Mouse (Mus musculus): Measurements from ENCODE around the gene Larp1. TPM values are rescaled to one million over a fixed set of nuclear protein-coding genes. Genes with fewer than 3 reads are reported as not detected.

Gene Larp1
- polyA plus RNA-seq, 1 experiment from 2014 or later, result 19.0 TPM

DNA sequence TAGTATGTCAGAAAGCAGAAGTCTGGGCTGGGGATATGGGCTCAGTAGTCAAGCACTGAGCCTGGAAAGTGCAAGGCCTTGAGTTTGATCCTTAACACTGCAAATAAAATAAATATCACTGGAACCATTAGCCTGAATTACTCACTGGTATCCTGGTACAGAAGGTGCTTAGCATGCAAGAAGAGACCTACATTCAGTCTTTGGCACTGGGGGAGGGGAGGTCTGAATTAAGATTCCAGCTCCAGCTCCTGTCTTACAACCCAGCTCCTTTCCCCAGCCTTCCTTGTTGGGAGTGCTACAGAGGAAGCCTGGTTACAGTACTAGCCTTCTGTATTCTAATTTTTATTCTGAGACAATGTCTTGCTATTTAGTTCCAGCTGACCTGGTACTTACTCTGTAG lies 3.8 kb upstream of the Larp1 start:
- no peak overlapping the region for H3K4me3 ChIP-seq
- no peak overlapping the region for H3K27ac ChIP-seq
- ATAC-seq (ENCODE audit: borderline replicate concordance, extremely low read depth, low FRiP score, low TSS enrichment), result no peak
- peaks cover 3% of the 10 kb centered on the region; the same call in 1 of the 2 replicates for H3K4me1 ChIP-seq
- no peak overlapping the region for H3K4me2 ChIP-seq
- H3K36me3 ChIP-seq, result no peaks in the 10 kb centered on the region
- H3K9me3 ChIP-seq, result no peaks in the 10 kb centered on the region
- no peaks in the 10 kb centered on the region for H3K27me3 ChIP-seq
- H3K9ac ChIP-seq, result no peak overlapping the region

DNA sequence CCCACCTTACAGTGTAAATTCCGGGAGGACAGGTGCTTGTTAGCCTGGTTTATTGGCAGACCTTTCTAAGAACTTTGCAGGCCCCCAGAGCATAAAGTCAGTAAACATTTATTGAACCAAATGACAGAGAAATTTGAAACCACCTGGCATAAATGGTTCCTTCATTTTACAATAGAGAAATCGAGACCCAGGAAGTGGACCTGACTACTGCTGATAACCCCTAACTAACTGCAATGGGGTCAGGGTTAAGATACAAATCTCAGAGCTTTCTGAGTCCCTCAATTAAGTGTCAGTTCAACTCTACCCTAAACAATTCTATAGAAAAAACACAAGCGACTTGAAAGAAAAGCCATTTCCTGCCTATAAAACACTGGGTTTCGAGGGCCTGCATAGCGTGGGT lies 851 bp upstream of the Larp1 start:
- peak overlapping the region; percentile 98 for H3K4me3 ChIP-seq
- H3K9ac ChIP-seq, result peak overlapping the region; percentile 55
- H3K4me1 ChIP-seq, result peaks cover 18% of the 10 kb centered on the region
- no peaks in the 10 kb centered on the region for H3K27me3 ChIP-seq
- WGBS, result 10% methylated on average over 5 of the region's 5 CpGs
- peak overlapping the region; percentile 93 for H3K4me2 ChIP-seq
- H3K9me3 ChIP-seq, result no peaks in the 10 kb centered on the region
- peak overlapping the region; percentile 70 for H3K27ac ChIP-seq
- H3K36me3 ChIP-seq, result no peaks in the 10 kb centered on the region
- no peak for ATAC-seq (ENCODE audit: borderline replicate concordance, extremely low read depth, low FRiP score, low TSS enrichment)

- Histone ChIP-seq H3K4me1 (peaks cover 18% of the 10 kb centered on the region), H3K9me3 (no peaks in the 10 kb centered on the region), H3K4me3 (peak overlapping the region; percentile 98), H3K9ac (peak overlapping the region; percentile 94), H3K4me2 (peak overlapping the region; percentile 93), H3K36me3 (no peaks in the 10 kb centered on the region), H3K27me3 (no peaks in the 10 kb centered on the region), H3K27ac (peak overlapping the region; percentile 90)
- peak; percentile 91 for ATAC-seq (ENCODE audit: borderline replicate concordance, extremely low read depth, low FRiP score, low TSS enrichment)
- WGBS, result 1% methylated on average over 51 of the region's 74 CpGs
Measured at GRCm38 (mm10) chr11:58008437-58009050, 320 bp upstream of the Larp1 start.

GRCm38 (mm10) chr11:58009516-58010141 lies 765 bp downstream of the Larp1 start:
- peak overlapping the region; percentile 73 for H3K4me2 ChIP-seq
- peak overlapping the region; percentile 90 for H3K27ac ChIP-seq
- H3K4me3 ChIP-seq, result peak overlapping the region; percentile 98
- H3K36me3 ChIP-seq, result no peaks in the 10 kb centered on the region
- peak; percentile 74 for ATAC-seq (ENCODE audit: borderline replicate concordance, extremely low read depth, low FRiP score, low TSS enrichment)
- peaks cover 25% of the 10 kb centered on the region for H3K4me1 ChIP-seq
- no peaks in the 10 kb centered on the region for H3K9me3 ChIP-seq
- WGBS, result under 1% methylated on average over 77 of the region's 78 CpGs
- H3K27me3 ChIP-seq, result no peaks in the 10 kb centered on the region
- H3K9ac ChIP-seq, result peak overlapping the region; percentile 94

GRCm38 (mm10) chr11:58010226-58010781 lies 1.4 kb downstream of the Larp1 start:
- peak overlapping the region; percentile 94 for H3K9ac ChIP-seq
- no peaks in the 10 kb centered on the region for H3K36me3 ChIP-seq
- ATAC-seq (ENCODE audit: borderline replicate concordance, extremely low read depth, low FRiP score, low TSS enrichment), result no peak
- H3K4me3 ChIP-seq, result peak overlapping the region; percentile 98
- H3K27me3 ChIP-seq, result no peaks in the 10 kb centered on the region
- 2% methylated on average over 16 of the region's 16 CpGs for WGBS
- peaks cover 27% of the 10 kb centered on the region for H3K4me1 ChIP-seq
- peak overlapping the region; percentile 90 for H3K27ac ChIP-seq
- H3K9me3 ChIP-seq, result no peaks in the 10 kb centered on the region
- peak overlapping the region; percentile 73 for H3K4me2 ChIP-seq

DNA sequence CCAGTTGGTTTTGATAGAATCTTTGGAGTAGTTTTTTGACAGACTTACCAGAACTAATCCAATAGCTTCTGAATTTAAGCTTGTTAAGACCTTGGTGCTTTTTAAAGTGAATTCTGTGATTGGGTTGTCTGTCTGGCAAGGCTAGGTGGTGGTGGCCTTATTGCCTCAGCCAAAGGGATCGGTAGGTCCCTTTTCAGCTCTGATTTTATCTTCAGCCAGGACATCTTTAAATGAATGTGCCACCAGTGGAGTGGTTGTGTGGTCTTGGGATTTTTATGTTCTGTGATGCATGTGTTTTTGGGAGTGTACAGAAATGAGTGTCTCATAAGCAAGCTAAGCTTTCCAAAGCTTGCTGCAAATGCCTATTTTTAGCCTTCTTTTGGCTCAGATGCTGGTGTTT lies 2.1 kb downstream of the Larp1 start:
- Histone ChIP-seq H3K27ac (no peak overlapping the region; the same call in 1 of the 2 replicates), H3K36me3 (no peaks in the 10 kb centered on the region), H3K27me3 (no peaks in the 10 kb centered on the region), H3K4me2 (peak overlapping the region; percentile 73), H3K9me3 (no peaks in the 10 kb centered on the region), H3K4me1 (peaks cover 31% of the 10 kb centered on the region), H3K4me3 (peak overlapping the region; percentile 98), H3K9ac (peak overlapping the region; percentile 94; the same call in 1 of the 2 replicates)
- ATAC-seq (ENCODE audit: borderline replicate concordance, extremely low read depth, low FRiP score, low TSS enrichment), result no peak
- WGBS, result 10% methylated on average over 1 of the region's 1 CpGs

DNA sequence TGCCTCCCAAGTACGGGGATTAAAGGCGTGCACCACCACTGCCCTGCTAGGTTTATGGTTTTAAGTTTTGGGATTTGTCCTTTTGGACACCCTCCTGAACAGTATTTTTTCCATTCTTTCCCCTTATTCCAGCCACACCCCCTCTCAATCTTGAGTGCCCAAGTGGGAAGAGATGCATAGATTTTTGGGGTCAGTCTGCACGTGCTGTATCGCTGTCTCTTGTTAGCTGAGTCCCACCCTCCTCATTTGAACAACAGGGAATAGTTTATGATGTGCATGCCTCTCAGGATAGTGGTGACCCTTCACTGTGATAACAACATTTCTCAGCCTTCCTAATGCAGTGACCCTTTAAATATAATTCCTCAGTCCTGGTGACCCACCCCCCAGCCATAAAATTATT lies 2.9 kb downstream of the Larp1 start:
- no peak overlapping the region for H3K9ac ChIP-seq
- H3K36me3 ChIP-seq, result no peaks in the 10 kb centered on the region
- H3K9me3 ChIP-seq, result no peaks in the 10 kb centered on the region
- H3K27ac ChIP-seq, result no peak overlapping the region
- no peaks in the 10 kb centered on the region for H3K27me3 ChIP-seq
- WGBS, result 68% methylated on average over 4 of the region's 4 CpGs
- ATAC-seq (ENCODE audit: borderline replicate concordance, extremely low read depth, low FRiP score, low TSS enrichment), result no peak
- no peak overlapping the region for H3K4me3 ChIP-seq
- peaks cover 40% of the 10 kb centered on the region for H3K4me1 ChIP-seq
- H3K4me2 ChIP-seq, result peak overlapping the region; percentile 3; the same call in 1 of the 2 replicates

DNA sequence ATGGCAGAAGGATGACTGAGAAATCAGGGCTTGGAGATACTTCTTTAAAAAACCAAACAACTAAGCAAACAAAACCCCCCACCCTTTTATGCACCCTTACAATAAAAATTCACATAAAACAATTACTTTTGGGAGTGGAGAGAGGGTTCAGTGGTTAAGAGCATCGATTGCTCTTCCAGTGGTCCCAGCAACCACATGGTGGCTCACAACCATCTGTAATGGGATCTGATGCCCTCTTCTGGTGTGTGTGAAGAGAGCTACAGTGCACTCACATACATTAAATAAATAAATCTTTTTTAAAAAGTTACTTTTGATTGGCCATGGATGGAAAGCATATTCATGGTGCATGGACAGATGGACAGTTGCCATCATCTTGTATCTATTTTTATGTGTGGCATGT lies 3.8 kb downstream of the Larp1 start:
- ATAC-seq (ENCODE audit: borderline replicate concordance, extremely low read depth, low FRiP score, low TSS enrichment), result no peak
- Histone ChIP-seq H3K36me3 (no peaks in the 10 kb centered on the region), H3K27ac (no peak overlapping the region), H3K4me1 (peaks cover 49% of the 10 kb centered on the region), H3K9ac (no peak overlapping the region), H3K9me3 (no peaks in the 10 kb centered on the region), H3K4me3 (no peak overlapping the region), H3K4me2 (no peak overlapping the region), H3K27me3 (no peaks in the 10 kb centered on the region)
- 87% methylated on average over 1 of the region's 1 CpGs for WGBS

GRCm38 (mm10) chr11:58013100-58013499 lies 4.2 kb downstream of the Larp1 start:
- no peaks in the 10 kb centered on the region for H3K27me3 ChIP-seq
- no peak overlapping the region for H3K4me3 ChIP-seq
- peaks cover 53% of the 10 kb centered on the region for H3K4me1 ChIP-seq
- no peak overlapping the region for H3K27ac ChIP-seq
- no peak overlapping the region for H3K9ac ChIP-seq
- no peaks in the 10 kb centered on the region for H3K9me3 ChIP-seq
- H3K36me3 ChIP-seq, result no peaks in the 10 kb centered on the region
- no peak for ATAC-seq (ENCODE audit: borderline replicate concordance, extremely low read depth, low FRiP score, low TSS enrichment)
- H3K4me2 ChIP-seq, result no peak overlapping the region

DNA sequence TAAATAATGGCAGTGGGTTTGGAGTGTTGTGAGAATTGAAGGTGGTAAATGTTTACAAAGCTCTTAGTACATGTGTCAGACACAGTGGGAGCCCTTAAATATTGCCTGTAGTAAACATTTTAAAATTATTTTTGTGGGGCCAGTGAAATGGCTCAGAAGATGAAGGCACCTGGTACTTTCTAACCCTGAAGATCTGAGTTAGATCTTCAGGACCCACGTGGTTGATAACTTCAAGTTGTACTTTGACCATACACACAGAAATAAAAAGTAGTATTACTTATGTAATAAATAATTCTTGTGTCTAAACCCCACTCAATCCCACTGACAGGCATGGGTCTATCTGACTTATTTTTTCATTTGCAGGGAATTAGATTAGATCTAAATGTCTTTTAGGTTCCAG lies 5.7 kb downstream of the Larp1 start:
- no peak overlapping the region for H3K4me2 ChIP-seq
- no peaks in the 10 kb centered on the region for H3K27me3 ChIP-seq
- no peaks in the 10 kb centered on the region for H3K9me3 ChIP-seq
- H3K36me3 ChIP-seq, result no peaks in the 10 kb centered on the region
- WGBS, result 59% methylated on average over 1 of the region's 1 CpGs
- no peak overlapping the region for H3K4me3 ChIP-seq
- H3K9ac ChIP-seq, result no peak overlapping the region
- ATAC-seq (ENCODE audit: borderline replicate concordance, extremely low read depth, low FRiP score, low TSS enrichment), result no peak
- no peak overlapping the region for H3K27ac ChIP-seq
- peaks cover 56% of the 10 kb centered on the region for H3K4me1 ChIP-seq

DNA sequence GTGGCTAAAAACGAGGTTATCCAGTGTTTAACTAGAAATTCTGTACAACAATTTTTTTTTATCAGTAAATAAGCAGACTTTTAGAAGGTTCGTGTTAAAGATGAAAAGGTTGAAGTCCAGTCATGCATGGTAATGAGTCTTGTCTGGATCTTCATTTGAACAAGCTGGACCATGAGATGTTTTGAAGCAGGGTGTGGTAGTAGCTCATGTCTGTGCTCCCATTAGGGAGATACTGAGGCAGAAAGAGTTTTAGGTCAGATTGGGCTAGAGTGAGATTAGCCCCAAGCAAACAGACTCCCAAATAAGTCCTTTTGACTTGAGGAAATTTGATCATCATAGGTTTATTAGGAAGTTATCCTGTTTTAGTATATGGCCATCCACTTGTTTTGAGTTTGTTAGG lies 6.5 kb downstream of the Larp1 start:
- Histone ChIP-seq H3K4me1 (peaks cover 63% of the 10 kb centered on the region), H3K9me3 (no peaks in the 10 kb centered on the region), H3K4me2 (no peak overlapping the region), H3K27ac (no peak overlapping the region), H3K36me3 (no peaks in the 10 kb centered on the region), H3K4me3 (no peak overlapping the region), H3K27me3 (no peaks in the 10 kb centered on the region), H3K9ac (no peak overlapping the region)
- WGBS, result 66% methylated on average over 2 of the region's 2 CpGs
- ATAC-seq (ENCODE audit: borderline replicate concordance, extremely low read depth, low FRiP score, low TSS enrichment), result no peak

GRCm38 (mm10) chr11:58016371-58016770 lies 7.5 kb downstream of the Larp1 start:
- Histone ChIP-seq H3K4me3 (no peak overlapping the region), H3K9me3 (no peaks in the 10 kb centered on the region), H3K27ac (no peak overlapping the region), H3K4me1 (peaks cover 64% of the 10 kb centered on the region), H3K27me3 (no peaks in the 10 kb centered on the region), H3K4me2 (no peak overlapping the region), H3K9ac (no peak overlapping the region), H3K36me3 (no peaks in the 10 kb centered on the region)
- 42% methylated on average over 3 of the region's 3 CpGs for WGBS
- no peak for ATAC-seq (ENCODE audit: borderline replicate concordance, extremely low read depth, low FRiP score, low TSS enrichment)
